Mouse (Mus musculus): Measurements from ENCODE around the gene Cyp2a12. TPM values are rescaled to one million over a fixed set of nuclear protein-coding genes. Genes with fewer than 3 reads are reported as not detected.
"Not testable (repeated sequence)": the region's sequence is repeated elsewhere in the genome, so short reads cannot be mapped to it uniquely, and the experiment has no call there.

Cyp2a12 gene
- total RNA-seq (2021), result not detected

DNA sequence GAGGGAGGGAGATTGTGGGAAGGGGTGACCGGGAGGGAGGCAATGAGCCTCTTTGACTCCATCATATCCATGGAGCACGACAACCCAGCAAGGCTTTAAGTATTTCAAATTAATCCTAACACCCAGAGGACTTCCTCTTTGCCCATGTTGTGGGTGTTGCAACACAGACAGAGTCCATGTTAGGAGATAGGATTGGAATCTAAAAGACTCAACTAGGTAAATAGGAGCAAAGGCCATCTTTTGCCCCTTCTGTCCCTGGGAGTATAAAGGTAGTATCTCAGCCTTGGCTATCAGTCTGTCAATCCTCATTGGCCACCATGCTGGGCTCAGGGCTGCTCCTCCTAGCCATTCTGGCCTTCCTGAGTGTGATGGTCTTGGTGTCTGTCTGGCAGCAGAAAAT is at the start of gene Cyp2a12:
TSS of gene Cyp2a12 (plus strand) at position 293 of the 400 bp plus-strand sequence.
- DNase-seq, result no peak

DNA sequence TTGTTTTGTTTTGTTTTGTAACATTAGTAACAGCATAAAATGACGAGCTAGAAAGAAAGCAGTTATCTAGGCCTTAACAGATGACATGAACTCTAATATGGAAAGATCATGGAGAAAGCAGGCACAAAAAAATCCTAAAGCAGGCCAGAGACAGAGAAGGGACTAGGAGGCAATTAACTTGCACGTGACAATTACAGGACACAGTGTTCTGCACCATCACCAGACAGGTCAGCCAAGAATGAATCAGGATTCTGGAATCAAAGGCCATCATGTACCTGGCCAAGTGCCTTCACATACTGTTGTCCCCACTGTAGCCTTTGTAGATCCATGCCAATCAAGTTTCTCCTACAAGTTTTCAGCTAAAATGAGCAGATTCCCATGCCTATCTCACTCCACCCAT is 47.4 kb upstream of the Cyp2a12 start:
- intact Hi-C loops (cut with DNase I); DNase-seq: not testable (repeated sequence)

More for the DNA sequence above, at the start of gene Cyp2a12:
- intact Hi-C loops (cut with DNase I), result no loop called here

DNA sequence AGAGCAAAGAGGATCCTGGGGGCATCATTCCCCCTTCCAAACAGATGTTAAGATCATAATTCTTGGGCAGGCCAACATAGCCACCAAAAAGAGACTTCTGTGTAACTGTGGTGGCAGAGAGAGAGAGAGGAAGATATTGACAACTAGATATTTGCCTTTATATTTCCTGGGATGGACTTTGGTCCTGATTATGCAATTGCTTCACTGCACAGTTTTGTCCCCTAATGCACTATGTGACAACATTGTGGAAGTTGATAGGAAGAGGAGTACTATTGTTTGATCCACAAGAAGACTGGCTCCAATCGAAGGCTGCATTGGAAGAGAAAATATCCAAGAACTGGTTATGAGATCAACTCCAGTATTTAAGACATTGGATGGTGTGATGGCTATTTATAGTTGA is 46.9 kb upstream of the Cyp2a12 start:
- intact Hi-C loops (cut with DNase I), result not testable (repeated sequence)

DNA sequence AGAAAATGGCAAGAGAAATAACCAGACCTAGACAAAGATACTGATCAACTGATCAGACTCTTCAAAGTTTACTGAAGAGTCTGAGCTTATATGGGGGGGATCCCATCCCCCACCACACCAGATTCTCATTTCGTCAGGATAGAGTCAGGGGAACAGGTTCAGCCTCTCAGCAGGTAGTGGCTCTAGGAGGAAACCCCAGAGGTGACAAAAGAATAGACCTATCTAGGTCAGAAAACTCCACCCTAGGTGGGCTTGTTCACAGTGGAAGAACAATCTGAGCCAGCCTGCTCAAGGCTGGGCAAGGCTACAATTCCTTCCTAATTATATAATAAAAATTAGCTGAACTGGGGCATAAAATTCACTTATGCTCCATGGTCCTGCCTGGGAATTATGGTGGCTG is 46.3 kb upstream of the Cyp2a12 start:
- intact Hi-C loops (cut with DNase I), result no loop called here
- DNase-seq, result no peak

More for the DNA sequence above, 46.9 kb upstream of the Cyp2a12 start:
- not testable (repeated sequence) for DNase-seq

DNA sequence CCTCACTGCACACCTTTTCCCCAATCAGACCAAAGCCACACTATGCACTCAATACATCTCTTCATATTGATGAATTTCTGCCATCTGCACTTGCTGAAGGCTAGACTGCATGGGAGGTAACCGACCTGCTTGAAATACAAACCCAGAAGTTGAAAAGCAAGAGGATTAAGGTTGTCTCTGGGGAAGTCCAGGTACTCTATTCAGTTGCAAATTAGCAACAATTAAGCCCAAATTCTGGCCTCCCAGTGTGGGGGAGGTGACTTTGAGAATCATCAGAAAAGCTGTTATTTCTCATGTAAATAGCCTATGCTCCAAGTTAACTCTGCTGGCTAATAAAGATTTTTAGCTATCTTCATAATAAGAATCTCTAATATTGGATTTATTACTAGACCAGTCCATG is 45.7 kb upstream of the Cyp2a12 start:
- DNase-seq; intact Hi-C loops (cut with DNase I): not testable (repeated sequence)

DNA sequence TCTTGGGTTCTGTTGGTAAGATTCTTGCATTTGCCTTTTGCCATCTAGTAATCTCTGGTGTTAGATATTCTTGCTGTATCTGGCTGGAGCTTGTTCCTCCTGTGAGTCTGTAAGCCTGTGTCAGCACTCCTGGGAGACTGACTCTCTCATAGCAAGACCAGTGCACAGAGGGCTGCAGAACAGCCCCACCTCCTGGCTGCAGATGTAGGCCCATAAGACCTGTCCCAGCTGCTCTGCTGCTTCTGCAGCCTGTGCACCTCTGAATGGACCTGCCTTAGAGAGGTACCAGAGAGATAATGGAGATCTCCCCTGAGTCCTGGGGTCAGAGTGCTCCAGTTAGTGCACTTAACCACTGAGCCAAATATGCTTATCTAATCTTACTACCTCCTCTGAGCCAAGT is 2.3 kb upstream of the Cyp2a12 start:
- DNase-seq; intact Hi-C loops (cut with DNase I): not testable (repeated sequence)

DNA sequence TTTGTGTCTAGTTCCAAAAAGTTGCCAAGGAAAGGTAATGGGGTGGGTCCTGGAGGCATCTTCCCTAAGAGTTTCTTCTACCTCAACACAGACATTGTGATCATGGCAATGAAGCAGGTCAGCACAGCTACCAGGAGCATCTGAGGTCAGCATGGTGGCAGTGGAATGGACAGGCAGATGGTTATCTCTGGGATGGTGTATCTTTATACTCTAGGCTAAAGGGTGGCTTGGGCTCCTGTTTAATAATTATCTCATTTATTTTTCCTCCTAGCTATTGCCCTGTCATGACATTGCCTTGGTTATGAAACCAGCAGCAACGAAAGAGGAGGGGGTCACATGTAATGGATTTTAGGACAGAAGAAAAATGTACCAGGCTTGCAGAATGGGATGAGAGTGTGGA is 20.0 kb downstream of the Cyp2a12 start:
- DNase-seq; intact Hi-C loops (cut with DNase I): not testable (repeated sequence)

DNA sequence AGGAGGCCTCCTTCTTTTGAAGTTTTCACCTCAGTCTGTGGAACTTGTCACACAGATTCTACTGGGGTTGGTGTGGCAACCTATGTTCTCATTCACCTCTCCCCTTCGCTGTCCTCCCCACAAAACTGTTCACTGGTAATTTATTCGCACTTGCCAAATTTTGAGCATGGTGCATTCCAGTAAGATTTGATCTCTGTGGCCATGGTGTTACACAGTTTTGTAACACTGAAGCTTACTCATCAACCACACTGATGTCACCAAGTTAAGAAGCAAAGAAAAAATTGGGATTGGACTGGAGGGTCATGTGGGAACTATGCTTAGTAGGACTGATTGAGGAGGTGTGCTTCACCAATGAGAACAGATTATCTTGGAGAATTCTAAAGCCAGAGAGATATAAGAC is 30.5 kb downstream of the Cyp2a12 start:
- intact Hi-C loops (cut with DNase I); DNase-seq: not testable (repeated sequence)

DNA sequence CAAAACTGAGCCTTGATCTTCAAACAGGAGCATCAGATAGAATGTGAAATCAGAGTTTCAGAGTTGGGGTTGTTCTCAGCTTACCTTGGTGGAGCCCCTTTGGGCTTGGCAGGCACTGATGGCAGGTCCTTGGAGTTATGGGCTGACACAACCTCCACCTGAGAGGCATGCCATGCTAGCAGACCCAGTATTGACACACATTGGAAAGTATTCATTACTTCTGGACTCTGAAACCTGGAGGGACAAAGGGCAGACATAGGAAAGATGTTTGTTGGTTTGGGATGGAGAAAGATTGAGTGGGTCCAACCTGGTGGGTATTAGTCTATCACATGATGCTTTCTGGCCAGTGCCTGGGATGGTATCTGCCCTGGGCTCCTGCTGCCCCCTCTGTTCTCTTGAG is 31.0 kb downstream of the Cyp2a12 start:
- intact Hi-C loops (cut with DNase I), result not testable (repeated sequence)

DNA sequence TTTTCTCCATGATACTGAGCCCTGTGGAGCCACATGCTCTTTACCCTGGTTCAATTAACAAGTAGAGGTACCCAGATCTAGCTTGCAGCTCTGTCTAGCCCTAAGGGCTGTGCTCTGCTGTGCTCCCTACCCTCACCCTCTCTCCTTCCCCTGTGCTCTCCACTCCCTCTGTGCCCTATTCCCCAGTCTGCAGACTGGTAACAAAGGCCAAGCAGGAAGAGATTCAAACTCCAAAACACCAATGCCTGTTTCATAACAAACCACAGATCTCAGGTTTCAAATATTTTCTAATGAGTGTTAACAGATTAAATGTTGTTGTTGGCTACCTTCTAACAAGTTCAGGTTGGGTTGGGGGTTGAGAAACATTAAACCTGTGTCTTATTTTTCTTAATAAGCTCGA is 49.8 kb downstream of the Cyp2a12 start:
- no peak for DNase-seq
- intact Hi-C loops (cut with DNase I), result no loop called here

More for the DNA sequence above, 31.0 kb downstream of the Cyp2a12 start:
- DNase-seq, result not testable (repeated sequence)

DNA sequence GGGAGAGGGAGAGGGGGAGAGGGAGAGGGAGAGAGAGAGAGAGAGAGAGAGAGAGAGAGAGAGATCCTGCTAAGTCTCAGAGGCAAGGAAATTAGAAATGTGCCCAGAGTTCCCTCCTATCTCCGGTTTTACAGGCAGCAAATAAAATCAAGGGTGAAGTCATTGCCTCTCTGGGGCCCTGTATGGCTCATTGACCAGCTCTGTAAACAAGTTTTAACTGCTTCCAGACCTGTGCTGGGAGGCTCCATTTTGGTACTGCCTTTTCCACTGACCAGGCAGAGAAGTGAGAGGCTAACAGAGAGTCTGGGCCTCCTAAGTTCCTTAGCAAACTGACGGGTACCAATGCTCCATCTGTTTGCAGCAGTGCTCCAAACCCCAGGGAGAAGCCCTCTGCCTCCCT is 52.7 kb downstream of the Cyp2a12 start:
- intact Hi-C loops (cut with DNase I), result no loop called here
- DNase-seq, result no peak

Other genes with a start within 250 kb of the Cyp2a12 start
- gene Cyp2g1, start 220.2 kb upstream of the Cyp2a12 start, total RNA-seq (2021), result not detected
- gene Cyp2a5, start 193.8 kb upstream of the Cyp2a12 start, total RNA-seq (2021), result not detected
- gene Cyp2a22, start 89.7 kb upstream of the Cyp2a12 start, total RNA-seq (2021), result not detected
- gene Cyp2f2, start 90.8 kb downstream of the Cyp2a12 start, total RNA-seq (2021), result under 1 TPM; 0.22 to 0.43 TPM
- gene Cyp2t4, start 124.6 kb downstream of the Cyp2a12 start, total RNA-seq (2021), result not detected
- gene Egln2, start 137.7 kb downstream of the Cyp2a12 start, total RNA-seq (2021), result 10 to 100 TPM; 59.3 to 61.7 TPM
- gene Rab4b, start 149.8 kb downstream of the Cyp2a12 start, total RNA-seq (2021), result 10 to 100 TPM; 14.5 to 15.7 TPM
- gene Gm21983, start 152.0 kb downstream of the Cyp2a12 start, total RNA-seq (2021), result not detected
- gene Mia, start 152.1 kb downstream of the Cyp2a12 start, total RNA-seq (2021), result not detected
- gene BC024978, start 166.7 kb downstream of the Cyp2a12 start, total RNA-seq (2021), result 10 to 100 TPM; 16.3 to 16.6 TPM
- gene Snrpa, start 167.2 kb downstream of the Cyp2a12 start, total RNA-seq (2021), result 10 to 100 TPM; 35.4 to 41.9 TPM
- gene Itpkc, start 199.6 kb downstream of the Cyp2a12 start, total RNA-seq (2021), result 1 to 10 TPM; 5.1 to 5.6 TPM
- gene Coq8b, start 203.9 kb downstream of the Cyp2a12 start, total RNA-seq (2021), result 10 to 100 TPM in 1 of 2 experiments, 1 to 10 TPM in 1; 8.8 to 11.2 TPM
- gene Numbl, start 229.4 kb downstream of the Cyp2a12 start, total RNA-seq (2021), result 1 to 10 TPM; 5.7 to 6.1 TPM

Data from heart, postnatal 36 days (tissue).